Mouse (Mus musculus) ovary, postnatal 36 days (tissue): ENCODE data around the gene Uqcrc2.

Experiments
- DNase-seq: peaks from one replicate; pipeline ENCODE4 v3.0.0; 2022; ENCODE audit warnings: low spot score, mixed read lengths

The Uqcrc2 gene

DNA sequence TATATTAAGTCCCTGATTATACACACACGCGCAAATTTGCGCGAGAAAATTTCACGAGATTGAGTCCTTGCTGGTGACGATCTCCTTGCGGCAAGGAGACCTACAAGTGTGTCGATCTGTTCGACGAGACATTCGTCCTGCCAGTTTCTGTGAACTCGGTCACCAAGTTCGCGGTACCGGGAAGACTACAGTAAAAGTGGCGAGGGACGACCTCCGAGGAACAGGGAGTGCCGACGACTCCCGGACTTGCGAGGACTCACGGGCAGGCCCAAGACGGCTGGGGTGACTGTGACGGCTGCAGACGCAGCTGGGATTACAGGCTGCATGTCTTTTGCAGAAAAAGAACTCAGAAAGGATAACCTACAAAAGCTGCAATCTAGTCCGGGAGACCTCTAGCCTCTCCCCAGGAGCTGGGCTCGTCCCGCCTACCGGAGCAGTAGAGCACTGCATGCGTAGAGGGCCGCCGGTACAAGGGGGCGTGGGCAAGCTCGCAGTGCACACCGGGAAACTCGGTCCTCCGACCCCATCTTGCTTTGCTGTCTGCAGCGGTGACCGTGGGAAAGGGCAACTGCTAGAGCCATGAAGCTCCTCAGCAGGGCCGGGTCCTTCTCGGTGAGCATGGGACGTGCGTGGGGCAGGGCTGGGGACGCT is at the start of gene Uqcrc2:
Uqcrc2 (plus strand) TSS at position 466 of the 651 bp plus-strand sequence.
- peak; percentile 86 for DNase-seq

DNA sequence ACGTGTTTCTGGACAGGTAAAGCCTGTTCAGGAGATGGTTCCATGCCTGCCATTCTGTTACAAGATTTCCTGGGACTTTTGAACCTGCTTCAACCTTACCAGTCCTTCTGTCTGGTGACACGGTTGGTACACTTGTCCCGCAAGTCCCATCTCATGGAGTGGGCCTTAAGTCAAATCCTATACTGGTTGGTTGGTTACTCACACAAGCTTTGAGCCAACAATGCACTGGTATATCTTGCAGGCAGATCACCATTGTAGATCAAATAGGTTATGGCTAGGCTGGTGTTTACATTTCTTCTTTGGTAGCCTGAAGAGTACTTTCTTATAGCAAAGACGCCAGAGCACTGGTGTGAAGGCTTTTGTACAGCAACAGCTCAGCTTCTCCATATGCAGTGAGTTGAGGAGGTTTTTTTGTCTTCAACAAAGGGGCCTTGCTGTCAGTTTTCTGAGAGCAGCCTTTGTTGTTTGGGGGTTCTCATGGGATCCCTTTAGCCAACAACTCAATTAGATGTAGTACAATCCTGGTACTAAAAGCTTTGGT is 37.7 kb upstream of the Uqcrc2 start:
- no peak for DNase-seq

DNA sequence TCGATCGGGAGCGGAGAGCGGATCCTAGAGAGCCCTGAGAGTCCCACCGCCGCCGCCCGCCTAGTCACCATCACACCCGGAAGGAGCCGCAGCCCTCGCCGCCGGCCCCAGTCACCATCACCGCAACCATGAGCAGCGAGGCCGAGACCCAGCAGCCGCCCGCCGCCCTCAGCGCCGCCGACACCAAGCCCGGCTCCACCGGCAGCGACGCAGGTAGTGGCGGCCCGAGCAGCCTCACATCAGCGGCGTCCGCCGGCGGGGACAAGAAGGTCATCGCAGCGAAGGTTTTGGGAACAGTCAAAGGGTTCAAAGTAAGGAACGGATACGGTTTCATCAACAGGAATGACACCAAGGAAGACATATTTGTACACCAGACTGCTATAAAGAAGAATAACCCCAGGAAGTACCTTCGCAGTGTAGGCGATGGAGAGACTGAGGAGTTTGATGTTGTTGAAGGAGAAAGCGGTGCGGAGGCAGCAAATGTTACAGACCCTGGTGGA is 37.2 kb upstream of the Uqcrc2 start:
- DNase-seq: peak; percentile 37

DNA sequence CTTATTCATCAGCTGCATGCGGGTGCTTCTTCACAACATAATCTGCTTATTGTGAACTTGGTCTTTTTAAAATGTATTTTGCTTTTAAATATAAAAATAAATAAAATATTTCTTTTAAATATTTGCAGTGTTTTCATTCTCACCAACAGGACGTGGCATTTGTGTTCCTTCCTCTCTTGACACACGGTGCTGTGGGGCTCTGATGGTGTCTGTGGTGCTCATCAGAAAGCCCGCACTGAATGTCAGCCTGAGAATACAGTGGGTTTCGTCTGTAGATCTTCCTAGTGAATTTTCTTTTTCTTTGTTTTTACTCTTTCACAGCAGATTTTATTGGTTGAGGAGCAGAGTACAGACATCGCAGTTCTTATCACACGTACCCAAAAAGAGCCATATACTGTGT is 36.6 kb upstream of the Uqcrc2 start:
- DNase-seq: no peak

DNA sequence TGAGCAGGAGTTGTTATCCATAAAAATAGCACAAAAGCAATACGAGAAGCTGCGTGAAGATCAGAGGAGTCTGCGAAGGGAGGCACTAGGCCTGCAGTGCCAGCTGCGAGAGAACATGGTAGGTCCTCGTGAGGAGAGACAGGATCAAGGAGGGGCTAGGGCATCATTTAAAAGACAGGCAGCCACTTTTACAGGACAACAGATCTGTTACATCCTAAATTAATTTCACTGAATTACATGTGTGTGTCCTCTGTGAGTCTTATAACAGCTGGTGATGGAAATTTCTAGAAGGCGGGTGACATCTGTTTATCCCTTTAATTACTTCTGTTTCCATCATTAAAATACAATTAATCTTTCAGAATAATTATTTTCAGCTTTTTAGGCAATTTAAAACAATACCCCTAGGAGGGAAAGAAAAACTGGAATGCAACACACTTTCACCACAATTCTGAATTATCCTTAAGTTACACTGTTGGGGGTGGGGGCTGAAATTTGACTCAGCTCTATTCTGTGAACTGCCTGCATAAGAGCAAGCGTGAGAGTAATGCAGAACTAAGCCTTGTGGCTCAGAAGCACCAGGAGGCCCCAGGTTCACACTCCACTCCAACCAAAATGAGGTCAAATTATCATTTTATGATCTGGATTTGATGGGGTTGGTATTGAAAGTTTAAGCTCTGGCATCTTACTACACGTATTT is 14.8 kb upstream of the Uqcrc2 start:
- no peak for DNase-seq

DNA sequence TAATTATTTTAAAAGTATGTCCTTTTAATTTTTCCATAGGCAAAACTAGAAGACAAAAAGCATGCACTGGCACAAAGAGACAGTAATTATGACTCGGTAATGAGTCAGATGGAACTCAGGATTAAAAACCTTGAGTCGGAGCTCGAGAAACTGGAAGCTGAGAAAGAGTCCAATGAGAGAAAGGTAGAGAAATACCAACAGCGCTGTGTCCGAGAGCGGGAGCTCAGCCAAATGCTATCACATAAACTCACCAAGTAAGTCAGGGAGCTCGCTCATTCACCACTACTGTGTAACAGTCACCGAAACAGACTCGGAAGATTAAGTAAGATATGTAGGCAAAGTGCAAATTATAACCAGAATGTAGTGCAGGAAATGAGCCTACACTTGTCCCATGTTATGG is 14.1 kb upstream of the Uqcrc2 start:
- no peak for DNase-seq

DNA sequence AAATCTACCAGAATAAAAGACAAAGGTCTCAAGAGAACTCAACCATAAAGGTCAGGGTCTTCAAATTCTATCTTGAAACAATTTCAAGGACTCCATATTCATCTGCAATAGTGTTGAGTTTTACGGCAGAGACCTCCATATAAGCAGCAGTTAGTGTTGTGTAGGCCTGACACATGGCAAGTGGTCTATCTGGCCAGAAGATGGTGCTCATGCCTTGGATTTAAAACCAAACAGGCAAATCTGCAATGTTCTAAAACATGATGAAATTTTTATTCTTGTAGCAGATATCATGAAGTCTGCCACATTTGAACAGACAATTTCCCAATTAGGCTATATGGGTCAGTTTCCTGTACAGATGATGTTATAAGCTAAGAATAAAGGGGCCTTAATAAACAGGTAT is 2.5 kb upstream of the Uqcrc2 start:
- DNase-seq: no peak

DNA sequence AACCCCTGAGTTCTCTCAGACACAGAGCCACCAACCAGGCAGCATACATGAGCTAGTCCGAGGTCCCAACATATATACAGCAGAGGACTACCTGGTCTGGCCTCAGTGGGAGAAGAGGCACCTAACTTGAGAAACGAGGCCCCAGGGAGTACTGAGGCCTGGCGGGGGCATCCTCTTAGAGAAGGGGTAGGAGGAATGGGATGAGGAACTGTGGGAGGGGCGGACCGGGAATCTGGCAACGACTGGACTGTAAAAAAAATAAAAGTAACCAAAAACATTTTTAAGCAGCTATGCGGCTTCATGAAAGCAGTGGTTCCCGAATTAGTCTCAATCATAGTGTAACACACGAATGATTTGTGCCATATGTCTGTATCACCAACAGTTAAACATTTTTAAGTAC is 675 bp upstream of the Uqcrc2 start:
- DNase-seq: no peak

DNA sequence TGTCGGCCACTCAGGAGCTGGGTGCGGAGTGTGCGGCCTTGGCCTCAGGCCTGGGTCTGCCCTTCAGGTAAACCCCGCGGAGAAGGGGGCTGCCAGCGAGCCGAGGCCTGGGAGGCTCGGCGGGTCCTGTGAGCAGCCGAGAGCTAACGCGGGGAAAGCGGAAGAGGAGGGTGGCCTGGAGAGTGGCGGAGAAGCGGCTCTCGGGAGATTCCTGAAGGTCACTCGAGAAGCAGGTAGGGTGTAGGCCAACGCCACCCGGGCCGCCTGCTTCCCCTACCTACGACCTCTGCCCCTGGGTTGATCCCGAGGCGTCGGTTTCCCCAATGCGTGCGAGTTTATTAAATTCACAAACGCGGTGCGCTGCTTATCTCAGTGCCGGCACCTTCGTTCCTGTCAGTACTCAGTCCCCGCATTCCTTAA is 396 bp downstream of the Uqcrc2 start:
- DNase-seq: no peak

DNA sequence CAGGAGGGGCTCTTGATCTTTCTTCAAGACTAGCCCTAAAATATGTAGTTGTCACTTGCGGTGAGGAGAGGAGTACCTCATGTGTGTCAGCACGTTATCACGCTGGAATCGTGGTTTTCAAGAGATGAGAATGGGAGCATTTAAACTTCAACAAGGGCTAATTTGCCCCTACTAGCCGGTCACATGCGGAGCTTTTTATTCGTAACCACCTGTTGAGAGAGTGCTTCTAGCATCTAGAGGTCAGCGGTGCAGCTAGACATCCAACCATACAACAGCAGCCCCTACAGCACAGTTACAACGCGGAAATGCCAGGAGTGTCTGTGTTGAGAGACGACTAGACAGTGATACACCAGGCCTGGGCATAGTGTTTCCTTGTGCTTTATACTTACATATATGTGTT is 845 bp downstream of the Uqcrc2 start:
- no peak for DNase-seq

DNA sequence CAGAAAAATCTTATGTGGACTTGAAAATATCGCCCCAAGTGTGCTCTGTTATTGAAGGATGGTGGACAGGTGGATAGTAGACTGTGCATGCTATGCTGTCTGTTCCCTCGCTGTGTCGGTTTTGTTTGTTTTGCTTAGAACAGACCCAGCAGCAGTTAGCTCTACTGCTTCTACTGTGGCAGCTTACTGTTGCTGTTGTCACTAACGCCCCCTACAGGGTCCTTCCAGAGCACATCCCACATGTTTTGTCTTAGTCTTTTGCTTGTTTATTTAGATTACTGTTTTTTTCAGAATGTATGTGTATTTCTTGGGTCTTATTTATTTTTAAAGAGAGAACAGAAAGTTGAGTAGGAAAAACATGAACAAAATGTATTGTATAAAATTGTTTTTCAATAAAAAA is 8.2 kb downstream of the Uqcrc2 start:
- no peak for DNase-seq

DNA sequence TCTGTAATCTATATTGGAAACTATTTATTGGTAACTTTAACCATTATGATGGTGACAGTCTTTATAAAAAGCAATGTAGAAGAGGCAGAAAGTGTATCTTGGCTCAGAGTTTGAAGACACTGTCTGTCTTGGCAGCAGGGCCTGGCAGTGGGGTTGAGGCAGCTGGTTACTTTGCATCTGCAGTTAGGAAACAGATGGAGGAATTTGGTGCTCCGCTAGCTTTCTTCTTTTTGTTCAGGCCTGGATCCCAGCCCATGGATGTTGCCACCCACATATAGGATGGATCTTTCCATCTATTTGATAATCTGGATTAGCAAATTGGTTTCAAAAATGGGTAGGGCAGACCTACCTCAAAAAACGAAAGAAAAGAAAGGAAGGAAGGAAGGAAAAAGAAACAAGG is 12.9 kb downstream of the Uqcrc2 start:
- no peak for DNase-seq

DNA sequence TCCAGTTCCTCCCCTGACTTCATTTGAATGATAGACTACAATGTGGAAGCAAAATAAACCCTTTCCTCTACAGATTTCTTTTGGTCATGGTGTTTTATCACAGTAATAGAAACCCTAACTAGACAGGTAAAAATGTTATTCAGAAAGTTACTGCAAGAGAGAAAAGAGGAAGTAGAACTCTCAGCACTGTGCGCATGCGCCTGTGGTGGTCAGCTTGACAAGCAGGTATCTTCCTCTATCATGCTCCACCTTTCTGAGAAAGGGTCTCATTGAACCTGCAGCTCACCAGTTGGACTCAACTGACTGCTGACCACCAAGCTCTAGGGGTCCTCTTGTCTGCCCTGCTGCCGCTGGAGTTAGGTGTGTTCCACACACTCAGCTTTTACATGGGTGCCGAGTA is 27.1 kb downstream of the Uqcrc2 start:
- DNase-seq: no peak

DNA sequence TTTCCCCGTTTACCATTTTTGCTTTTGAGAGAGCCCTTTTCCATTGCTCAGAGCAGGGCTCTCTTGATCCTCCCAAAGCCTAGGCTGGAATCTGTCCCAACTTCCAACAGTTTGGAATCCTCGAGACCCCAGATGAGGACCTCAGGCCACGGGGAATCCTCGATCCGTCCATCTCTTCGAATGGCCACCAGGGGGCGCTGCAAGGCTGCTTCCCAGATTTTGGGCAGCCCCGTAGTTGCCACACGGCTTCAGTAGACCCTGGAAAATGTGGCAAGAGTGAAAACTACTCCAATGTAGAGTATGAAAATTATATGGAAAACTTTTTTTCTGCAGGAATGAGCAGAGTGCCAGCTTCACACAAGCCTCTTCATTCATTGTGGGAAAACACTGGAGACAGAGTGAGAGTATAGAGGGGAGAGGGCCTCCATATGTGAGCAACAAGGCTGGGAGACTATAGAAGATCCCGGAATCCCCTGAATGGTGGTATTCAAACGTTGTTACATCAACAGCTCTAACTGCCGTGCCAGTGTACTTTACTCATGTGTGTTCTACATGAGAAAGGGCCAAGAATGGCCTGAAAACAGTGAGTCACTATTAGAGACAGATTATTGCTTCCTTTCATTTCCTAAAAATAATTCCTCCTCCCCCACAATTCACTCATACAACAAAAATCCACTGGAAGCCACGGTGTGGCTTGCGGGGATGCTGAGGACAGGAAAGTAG is 35.3 kb downstream of the Uqcrc2 start, which contains the start of gene Pdzd9:
Pdzd9 (minus strand) TSS at position 191 of the 723 bp plus-strand sequence.
- DNase-seq: peak; percentile 71

DNA sequence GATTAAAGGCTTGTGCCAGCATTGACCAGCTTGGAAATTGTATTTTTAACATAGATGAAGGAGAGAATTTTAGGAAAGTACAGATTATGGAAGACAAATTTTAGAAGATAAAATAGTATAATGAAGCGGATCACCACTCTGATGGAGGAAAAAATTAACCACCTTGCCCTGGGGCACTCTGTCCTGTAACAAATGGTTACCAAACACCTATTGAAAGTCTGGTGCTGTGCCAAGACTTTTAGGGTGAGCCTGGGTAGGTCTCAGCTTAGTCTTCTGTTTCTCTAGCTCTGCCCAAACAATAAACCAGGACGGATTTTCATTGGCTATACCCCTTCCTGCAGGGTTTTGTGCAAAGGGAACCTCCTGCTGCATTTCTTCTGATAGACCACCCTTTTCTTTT is 36.3 kb downstream of the Uqcrc2 start:
- DNase-seq: no peak

DNA sequence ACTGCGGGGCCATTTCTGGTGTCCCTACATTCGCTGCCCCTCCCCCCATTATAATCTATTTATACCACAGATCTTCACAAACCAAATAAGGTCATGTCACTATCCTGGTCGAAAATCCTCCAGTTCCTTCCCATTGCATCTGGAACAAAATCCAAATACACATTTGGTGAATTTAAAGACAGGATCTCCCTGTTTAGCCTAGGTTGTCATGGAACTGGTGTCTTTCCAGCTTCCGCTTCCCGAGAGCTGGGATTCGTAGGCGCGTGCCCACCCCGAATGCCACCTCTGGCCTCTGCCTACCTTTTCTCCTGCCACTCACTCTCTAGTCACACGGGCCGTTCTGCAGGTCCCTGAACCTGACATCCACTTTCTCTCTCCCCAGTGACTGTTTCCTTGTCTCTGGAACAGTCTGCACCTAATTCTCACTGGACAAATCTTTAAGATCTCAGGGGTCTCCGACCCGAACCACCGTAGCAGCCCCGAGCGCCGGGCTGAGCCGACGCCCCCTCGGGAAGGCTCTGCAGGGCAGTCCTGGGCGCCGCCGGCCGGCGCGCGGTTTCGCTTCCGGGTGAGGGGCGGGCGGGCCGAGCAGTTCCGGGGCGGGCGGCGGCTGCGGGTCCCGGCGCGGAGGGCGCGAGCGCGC is 42.1 kb downstream of the Uqcrc2 start, which contains the start of gene Mosmo:
Mosmo (plus strand) TSS at position 618 of the 643 bp plus-strand sequence.
- DNase-seq: peak; percentile 79

DNA sequence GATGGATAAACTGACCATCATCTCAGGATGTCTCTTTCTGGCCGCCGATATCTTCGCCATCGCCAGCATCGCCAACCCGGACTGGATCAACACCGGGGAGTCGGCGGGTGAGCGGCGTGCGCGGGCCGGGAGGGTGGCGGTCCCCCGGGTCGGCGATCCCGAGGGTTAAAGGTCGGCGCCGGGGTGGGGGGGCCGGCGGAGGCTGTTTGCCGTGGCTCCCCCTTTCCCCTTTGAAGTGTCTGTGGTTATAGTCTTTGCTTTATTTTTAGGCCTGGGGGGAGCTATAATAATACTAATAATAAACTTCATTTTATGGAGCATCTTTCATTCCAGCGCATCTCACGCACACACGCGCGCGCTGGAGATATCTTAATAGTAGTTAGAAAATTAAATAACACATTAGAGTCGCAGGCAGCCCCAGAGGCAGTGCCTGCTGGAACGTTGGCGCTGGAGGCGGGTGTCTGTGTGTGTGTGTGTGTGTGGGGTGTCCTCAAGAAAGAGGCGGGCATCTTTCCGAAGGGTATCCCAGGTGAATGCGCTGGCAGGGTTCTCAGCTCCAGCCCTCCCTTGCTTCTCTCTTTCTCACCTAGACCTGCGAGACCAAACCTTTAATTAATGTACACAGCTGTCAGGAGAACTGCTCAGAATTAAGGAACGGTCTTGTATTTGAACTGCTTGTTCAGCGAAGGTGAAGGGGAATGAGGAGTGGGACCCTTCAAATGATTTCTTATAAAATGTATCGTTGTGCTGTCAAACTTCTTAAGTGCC is 43.0 kb downstream of the Uqcrc2 start:
- peak; percentile 43 for DNase-seq

DNA sequence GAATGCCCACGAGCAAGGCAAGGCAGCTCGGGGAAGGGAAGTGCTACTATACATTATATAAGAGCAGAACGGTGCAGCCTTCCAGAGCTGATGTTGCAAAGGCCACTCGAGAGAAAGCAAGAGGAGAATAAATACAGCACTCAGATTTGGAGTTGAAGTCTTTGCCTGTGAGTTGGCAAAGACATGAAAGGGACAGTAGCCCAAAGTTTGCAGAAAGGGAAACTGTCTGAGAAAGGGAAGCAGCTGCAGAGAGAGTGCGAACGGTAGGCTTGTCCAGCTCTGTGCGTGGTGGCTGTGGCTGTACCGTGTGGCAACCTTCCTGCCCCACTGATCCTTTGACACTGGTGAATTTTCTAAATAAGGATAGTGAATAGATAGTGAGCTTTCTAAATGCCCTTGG is 44.0 kb downstream of the Uqcrc2 start:
- DNase-seq: no peak

DNA sequence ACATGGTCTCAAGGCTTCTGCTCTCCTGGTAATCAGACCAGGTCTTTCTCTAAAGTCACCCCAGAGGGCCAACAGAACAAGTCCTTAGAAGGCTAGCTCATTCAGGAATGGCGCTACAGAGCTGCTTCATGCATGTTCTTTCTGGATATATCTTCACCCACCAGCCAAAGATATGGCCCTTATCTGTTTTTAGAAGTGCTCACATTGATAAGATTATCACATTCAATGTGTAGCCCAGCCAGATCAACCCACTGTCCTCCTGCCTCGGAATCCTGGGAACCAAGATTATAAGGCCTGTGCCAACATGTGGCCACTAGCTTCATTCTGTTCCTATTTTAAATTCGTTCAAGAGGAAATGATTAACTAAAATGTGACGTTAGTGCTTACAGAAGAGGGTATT is 47.0 kb downstream of the Uqcrc2 start:
- DNase-seq: no peak

DNA sequence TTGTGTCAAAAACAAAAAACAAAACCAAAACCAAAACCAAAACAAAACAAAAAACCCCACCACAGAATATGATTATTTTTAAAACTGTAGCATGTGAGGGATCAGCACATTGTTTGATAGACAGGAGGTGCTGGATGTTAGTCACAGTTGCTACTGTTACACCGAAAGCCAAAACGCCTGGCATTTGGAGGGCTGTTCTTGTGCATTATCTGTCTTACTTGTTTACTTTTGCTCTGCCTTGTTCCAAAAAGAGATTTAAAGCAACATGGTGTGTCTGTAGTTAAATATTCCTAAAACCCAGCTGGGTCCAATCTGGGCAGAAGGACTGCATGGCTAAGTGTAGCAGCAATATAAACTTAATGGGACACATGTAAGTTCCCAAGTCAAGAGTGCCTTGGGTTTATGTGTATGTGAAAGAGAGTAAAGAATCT is 49.8 kb downstream of the Uqcrc2 start:
- no peak for DNase-seq

DNA sequence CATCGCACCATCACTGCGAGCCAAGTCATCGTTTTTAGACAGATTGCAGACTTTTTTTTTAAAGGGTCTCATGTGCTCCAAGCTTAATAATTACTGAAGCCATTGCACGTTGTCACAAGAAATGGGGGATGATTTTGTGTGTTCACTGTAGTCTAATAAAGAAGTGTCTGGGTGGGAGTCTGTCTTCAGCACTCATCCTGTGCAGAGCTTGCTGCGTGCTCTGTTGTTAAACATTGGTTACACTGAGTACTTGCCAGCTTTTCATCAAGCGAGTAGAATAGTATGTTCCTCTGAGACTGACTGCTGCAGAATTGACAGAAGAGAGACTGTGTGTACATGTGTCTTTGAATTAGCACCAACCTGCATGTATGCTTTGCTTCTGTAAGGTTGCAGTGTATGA is 50.3 kb downstream of the Uqcrc2 start:
- no peak for DNase-seq
